Mouse (Mus musculus): ENCODE results near the gene Arap1. TPM values are rescaled to one million over a fixed set of nuclear protein-coding genes. Genes with fewer than 3 reads are reported as not detected.

Gene Arap1
- polyA plus RNA-seq, 1 experiment from 2014 or later: 10.8 TPM

GRCm38 (mm10) chr7:101363914-101364313 lies 16.0 kb downstream of the Arap1 start:
- H3K36me3 ChIP-seq (ENCODE audit: control insufficient read depth, insufficient read depth, low read length): no peaks in the 10 kb centered on the region
- no peaks in the 10 kb centered on the region for H3K27me3 ChIP-seq (ENCODE audit: control insufficient read depth, insufficient read depth, low read length)
- WGBS: 80% methylated on average over 5 of the region's 5 CpGs
- no peak overlapping the region for H3K27ac ChIP-seq (ENCODE audit: low read depth, low read length)
- no peak overlapping the region for H3K4me3 ChIP-seq (ENCODE audit: low read depth, low read length)
- H3K9ac ChIP-seq (ENCODE audit: low read length): no peak overlapping the region
- no peaks in the 10 kb centered on the region for H3K4me1 ChIP-seq (ENCODE audit: control insufficient read depth, insufficient read depth, low read length)
- DNase-seq (ENCODE audit: low spot score, missing footprints) (no peak), ATAC-seq (ENCODE audit: low FRiP score) (no peak)
- H3K9me3 ChIP-seq (ENCODE audit: control insufficient read depth, low read length): no peaks in the 10 kb centered on the region
- H3K4me2 ChIP-seq: no peak overlapping the region

- no peaks in the 10 kb centered on the region for H3K36me3 ChIP-seq (ENCODE audit: control insufficient read depth, insufficient read depth, low read length)
- ATAC-seq (ENCODE audit: low FRiP score) (no peak), DNase-seq (ENCODE audit: low spot score, missing footprints) (peak; percentile 53)
- no peaks in the 10 kb centered on the region for H3K4me1 ChIP-seq (ENCODE audit: control insufficient read depth, insufficient read depth, low read length)
- H3K4me2 ChIP-seq: no peak overlapping the region
- no peak overlapping the region for H3K27ac ChIP-seq (ENCODE audit: low read depth, low read length)
- no peaks in the 10 kb centered on the region for H3K27me3 ChIP-seq (ENCODE audit: control insufficient read depth, insufficient read depth, low read length)
- no peak overlapping the region for H3K9ac ChIP-seq (ENCODE audit: low read length)
- no peaks in the 10 kb centered on the region for H3K9me3 ChIP-seq (ENCODE audit: control insufficient read depth, low read length)
- 76% methylated on average over 11 of the region's 11 CpGs for WGBS
- H3K4me3 ChIP-seq (ENCODE audit: low read depth, low read length): no peak overlapping the region
Observed at GRCm38 (mm10) chr7:101367901-101368852, 20.3 kb downstream of the Arap1 start.

DNA sequence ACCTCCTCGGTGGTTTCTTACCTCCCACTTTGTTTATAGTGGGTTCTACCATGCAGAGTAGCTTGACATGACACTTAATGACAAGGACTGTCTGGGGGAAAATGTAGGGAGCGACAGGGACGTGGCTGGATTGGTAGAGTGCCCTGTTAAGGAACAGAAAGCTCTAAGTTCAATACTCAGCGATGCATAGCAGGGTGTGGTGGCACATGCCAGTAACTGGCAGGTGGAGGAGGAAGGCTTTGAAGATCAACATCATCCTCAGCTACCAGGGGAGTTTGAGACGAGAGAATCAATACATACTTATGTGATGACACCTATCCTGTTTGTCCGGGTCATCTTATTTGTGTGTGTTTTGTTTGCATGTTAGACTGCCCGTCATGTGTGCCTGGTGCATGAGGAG lies 21.8 kb downstream of the Arap1 start:
- Histone ChIP-seq H3K4me3 (ENCODE audit: low read depth, low read length) (no peak overlapping the region), H3K9me3 (ENCODE audit: control insufficient read depth, low read length) (no peaks in the 10 kb centered on the region), H3K36me3 (ENCODE audit: control insufficient read depth, insufficient read depth, low read length) (no peaks in the 10 kb centered on the region), H3K9ac (ENCODE audit: low read length) (no peak overlapping the region), H3K27me3 (ENCODE audit: control insufficient read depth, insufficient read depth, low read length) (no peaks in the 10 kb centered on the region), H3K4me2 (no peak overlapping the region), H3K4me1 (ENCODE audit: control insufficient read depth, insufficient read depth, low read length) (no peaks in the 10 kb centered on the region), H3K27ac (ENCODE audit: low read depth, low read length) (no peak overlapping the region)
- peak; percentile 57 for DNase-seq (ENCODE audit: low spot score, missing footprints)
- 78% methylated on average over 7 of the region's 7 CpGs for WGBS
- no peak for ATAC-seq (ENCODE audit: low FRiP score)

DNA sequence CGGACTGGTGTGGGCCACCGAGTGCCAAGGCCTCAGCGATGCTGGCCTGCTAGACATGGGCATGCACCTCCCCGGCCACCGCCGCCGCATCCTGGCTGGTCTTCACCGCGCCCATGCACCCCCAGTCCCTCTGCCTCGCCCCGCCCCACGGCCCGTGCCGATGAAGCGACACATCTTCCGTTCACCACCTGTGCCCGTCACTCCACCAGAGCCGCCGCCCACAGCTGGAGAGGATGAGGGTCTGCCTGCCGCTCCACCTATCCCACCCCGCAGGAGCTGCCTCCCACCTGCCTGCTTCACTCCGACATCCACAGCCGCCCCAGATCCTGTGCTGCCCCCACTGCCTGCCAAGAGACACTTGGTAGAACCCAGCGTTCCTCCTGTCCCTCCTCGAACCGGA lies 25.2 kb downstream of the Arap1 start:
- H3K4me2 ChIP-seq: no peak overlapping the region
- H3K9me3 ChIP-seq (ENCODE audit: control insufficient read depth, low read length): no peaks in the 10 kb centered on the region
- no peaks in the 10 kb centered on the region for H3K27me3 ChIP-seq (ENCODE audit: control insufficient read depth, insufficient read depth, low read length)
- 82% methylated on average over 26 of the region's 26 CpGs for WGBS
- H3K36me3 ChIP-seq (ENCODE audit: control insufficient read depth, insufficient read depth, low read length): no peaks in the 10 kb centered on the region
- ATAC-seq (ENCODE audit: low FRiP score): no peak
- DNase-seq (ENCODE audit: low spot score, missing footprints): no peak
- H3K9ac ChIP-seq (ENCODE audit: low read length): no peak overlapping the region
- H3K4me3 ChIP-seq (ENCODE audit: low read depth, low read length): no peak overlapping the region
- H3K27ac ChIP-seq (ENCODE audit: low read depth, low read length): no peak overlapping the region
- no peaks in the 10 kb centered on the region for H3K4me1 ChIP-seq (ENCODE audit: control insufficient read depth, insufficient read depth, low read length)

GRCm38 (mm10) chr7:101374155-101374554 lies 26.3 kb downstream of the Arap1 start:
- Histone ChIP-seq H3K4me3 (ENCODE audit: low read depth, low read length) (no peak overlapping the region), H3K4me2 (no peak overlapping the region), H3K4me1 (ENCODE audit: control insufficient read depth, insufficient read depth, low read length) (no peaks in the 10 kb centered on the region), H3K27me3 (ENCODE audit: control insufficient read depth, insufficient read depth, low read length) (no peaks in the 10 kb centered on the region), H3K36me3 (ENCODE audit: control insufficient read depth, insufficient read depth, low read length) (no peaks in the 10 kb centered on the region), H3K9me3 (ENCODE audit: control insufficient read depth, low read length) (no peaks in the 10 kb centered on the region), H3K27ac (ENCODE audit: low read depth, low read length) (no peak overlapping the region), H3K9ac (ENCODE audit: low read length) (no peak overlapping the region)
- DNase-seq (ENCODE audit: low spot score, missing footprints) (peak; percentile 88), ATAC-seq (ENCODE audit: low FRiP score) (0 out of 2 replicates have a peak, but pooled peaks have one; percentile 68)

DNA sequence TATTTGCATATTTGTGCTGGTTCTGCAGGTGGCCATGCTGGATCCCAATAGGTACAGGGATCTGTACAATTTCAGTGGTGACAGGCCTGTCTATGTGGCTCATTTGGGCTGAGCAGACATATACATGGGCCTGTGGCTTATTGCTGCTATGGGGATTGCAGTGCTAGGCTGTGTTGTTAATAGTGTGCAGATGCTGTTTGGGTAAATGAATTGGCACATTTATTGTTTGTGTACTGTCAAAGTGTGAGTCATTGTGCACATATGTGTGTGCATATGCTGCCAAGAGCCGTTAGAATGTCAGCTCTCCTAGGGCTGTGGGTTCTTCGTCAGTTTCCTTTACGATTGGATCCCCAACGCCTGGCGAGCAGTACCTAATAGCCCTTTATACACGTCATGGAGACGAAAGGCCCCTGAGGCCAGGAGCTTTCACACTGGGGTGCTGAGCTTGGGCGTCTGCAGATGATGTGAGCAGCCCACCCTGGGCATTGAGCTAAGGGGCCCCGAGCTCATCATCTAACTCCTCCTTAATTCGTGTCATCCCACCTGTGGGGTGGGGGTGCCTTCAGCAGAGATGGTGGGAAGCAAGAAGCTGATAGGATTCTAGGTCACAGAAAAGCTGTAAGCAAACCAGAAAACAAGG lies 29.0 kb downstream of the Arap1 start:
- H3K9ac ChIP-seq (ENCODE audit: low read length): no peak overlapping the region
- no peaks in the 10 kb centered on the region for H3K9me3 ChIP-seq (ENCODE audit: control insufficient read depth, low read length)
- H3K4me1 ChIP-seq (ENCODE audit: control insufficient read depth, insufficient read depth, low read length): no peaks in the 10 kb centered on the region
- WGBS: 82% methylated on average over 10 of the region's 10 CpGs
- ATAC-seq (ENCODE audit: low FRiP score) (no peak), DNase-seq (ENCODE audit: low spot score, missing footprints) (peak; percentile 64)
- H3K27me3 ChIP-seq (ENCODE audit: control insufficient read depth, insufficient read depth, low read length): no peaks in the 10 kb centered on the region
- no peak overlapping the region for H3K4me3 ChIP-seq (ENCODE audit: low read depth, low read length)
- H3K27ac ChIP-seq (ENCODE audit: low read depth, low read length): no peak overlapping the region
- no peak overlapping the region for H3K4me2 ChIP-seq
- H3K36me3 ChIP-seq (ENCODE audit: control insufficient read depth, insufficient read depth, low read length): no peaks in the 10 kb centered on the region

GRCm38 (mm10) chr7:101377741-101378262 lies 29.9 kb downstream of the Arap1 start:
- Histone ChIP-seq H3K4me2 (no peak overlapping the region), H3K27me3 (ENCODE audit: control insufficient read depth, insufficient read depth, low read length) (no peaks in the 10 kb centered on the region), H3K9me3 (ENCODE audit: control insufficient read depth, low read length) (no peaks in the 10 kb centered on the region), H3K4me3 (ENCODE audit: low read depth, low read length) (no peak overlapping the region), H3K36me3 (ENCODE audit: control insufficient read depth, insufficient read depth, low read length) (no peaks in the 10 kb centered on the region), H3K9ac (ENCODE audit: low read length) (no peak overlapping the region), H3K27ac (ENCODE audit: low read depth, low read length) (no peak overlapping the region), H3K4me1 (ENCODE audit: control insufficient read depth, insufficient read depth, low read length) (no peaks in the 10 kb centered on the region)
- 0 out of 2 replicates have a peak, but pooled peaks have one; percentile 24 for ATAC-seq (ENCODE audit: low FRiP score)
- DNase-seq (ENCODE audit: low spot score, missing footprints): peak; percentile 77
- WGBS: 35% methylated on average over 7 of the region's 7 CpGs

DNA sequence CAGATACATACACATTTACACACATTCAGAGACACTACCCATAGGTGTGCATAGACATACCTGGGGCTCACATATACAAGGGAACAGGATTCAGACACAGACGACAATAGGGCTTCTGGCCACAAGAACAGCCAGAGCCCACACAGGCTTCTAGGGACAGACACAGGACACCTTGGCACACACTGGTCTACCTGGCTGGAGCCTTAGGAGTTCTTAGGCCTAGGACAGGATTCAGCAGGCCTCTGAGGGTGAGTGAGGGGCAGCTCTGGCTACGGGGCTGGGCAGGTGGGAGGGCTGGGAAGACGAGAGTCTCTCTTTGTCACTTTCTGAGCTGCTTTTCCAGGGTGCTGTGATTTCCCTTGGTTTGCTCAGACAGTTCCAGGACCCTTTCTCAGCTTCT lies 30.4 kb downstream of the Arap1 start:
- no peaks in the 10 kb centered on the region for H3K36me3 ChIP-seq (ENCODE audit: control insufficient read depth, insufficient read depth, low read length)
- ATAC-seq (ENCODE audit: low FRiP score): no peak
- H3K4me3 ChIP-seq (ENCODE audit: low read depth, low read length): no peak overlapping the region
- H3K9me3 ChIP-seq (ENCODE audit: control insufficient read depth, low read length): no peaks in the 10 kb centered on the region
- H3K27me3 ChIP-seq (ENCODE audit: control insufficient read depth, insufficient read depth, low read length): no peaks in the 10 kb centered on the region
- H3K4me2 ChIP-seq: no peak overlapping the region
- WGBS: 72% methylated on average over 3 of the region's 3 CpGs
- DNase-seq (ENCODE audit: low spot score, missing footprints): peak; percentile 79
- no peak overlapping the region for H3K9ac ChIP-seq (ENCODE audit: low read length)
- no peaks in the 10 kb centered on the region for H3K4me1 ChIP-seq (ENCODE audit: control insufficient read depth, insufficient read depth, low read length)
- H3K27ac ChIP-seq (ENCODE audit: low read depth, low read length): no peak overlapping the region

All from midbrain, embryonic 11.5 days (tissue).